Mouse (Mus musculus) Patski (cell line): ENCODE measurements around the gene Oxt. TPM values are rescaled to one million over a fixed set of nuclear protein-coding genes. Genes with fewer than 3 reads are reported as not detected.

Experiments
- ATAC-seq: fragments of 100-300 bp; one replicate; pipeline ENCODE4 v1.8.0; 2021
- CTCF ChIA-PET: fragments of 350-600 bp; sonication (Branson Sonifier 250); formaldehyde crosslinking; loops from one replicate; lab custom pipeline; 2022; ENCODE audit warnings: inconsistent platforms; lab: Charles Lee
- POLR2A ChIA-PET: fragments of 350-600 bp; sonication (Branson Sonifier 250); formaldehyde crosslinking; loops from one replicate; lab custom pipeline; 2022; ENCODE audit warnings: antibody characterized with exemption, inconsistent platforms; lab: Charles Lee
- DNase-seq: peaks from one replicate; pipeline ENCODE4 v3.0.0-alpha.2; 2011; ENCODE audit warnings: low read depth, low spot score
- H3K27me3 ChIP-seq: fragments of 371-371 bp; one replicate; pipeline ENCODE4 v1.5.1; 2021
- CTCF ChIP-seq: fragments of 100-300 bp; IDR thresholded peaks from one replicate; pipeline ENCODE4 v1.5.1; 2021
- in situ Hi-C: fragments of 300-500 bp; cut with MboI; formaldehyde crosslinking; loops from 3 replicates; pipeline ENCODE4 v1.11.1; 2018; ENCODE audit warnings: low pct_unique_long_range_greater_than_20kb, mixed read lengths
- polyA plus RNA-seq: library from polyadenylated mRNA; unstranded; gene quantifications from one replicate; pipeline ENCODE4 v1.2.3, GENCODE M21; 2021

Oxt gene
- polyA plus RNA-seq: not detected

DNA sequence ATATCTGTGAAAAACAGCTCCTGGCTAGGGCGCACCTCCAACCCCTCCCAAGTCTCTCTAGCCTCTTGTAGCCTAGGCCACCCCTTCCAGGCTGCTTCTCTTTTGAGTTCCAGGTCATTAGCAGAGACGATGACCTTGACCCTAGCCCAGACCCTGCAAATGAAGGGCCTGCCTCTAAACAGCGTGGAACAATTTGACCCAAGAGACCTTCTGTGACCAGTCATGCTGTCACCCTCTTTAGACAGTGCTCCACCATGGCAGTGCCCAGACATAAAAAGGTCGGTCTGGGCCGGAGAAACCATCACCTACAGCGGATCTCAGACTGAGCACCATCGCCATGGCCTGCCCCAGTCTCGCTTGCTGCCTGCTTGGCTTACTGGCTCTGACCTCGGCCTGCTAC, at the start of gene Oxt:
Gene Oxt (plus strand): TSS at position 301 of the 400 bp plus-strand sequence.
- no peak for ATAC-seq
- CTCF ChIA-PET: no interaction called here
- TF ChIP-seq CTCF: no peak
- in situ Hi-C loops: no loop called here
- no peak for DNase-seq
- POLR2A ChIA-PET: no interaction called here
- no peaks in the 10 kb centered on the region for H3K27me3 ChIP-seq

- ChIA-PET CTCF (no interaction called here), POLR2A (no interaction called here)
- ATAC-seq (no peak), DNase-seq (no peak)
- TF ChIP-seq CTCF: peak; percentile 32
- no peaks in the 10 kb centered on the region for H3K27me3 ChIP-seq
- in situ Hi-C loops: loop anchor here (5.0 kb wide), 1 partner anchor 81 kb away; no protein-coding TSS in a partner anchor
Measured at GRCm38 (mm10) chr2:130528457-130528856, 47.5 kb upstream of the Oxt start.

- no peak for ATAC-seq
- in situ Hi-C loops: loop anchor here (5.0 kb wide), 1 partner anchor 82 kb away; no protein-coding TSS in a partner anchor
- no peak for DNase-seq
- H3K27me3 ChIP-seq: no peaks in the 10 kb centered on the region
- CTCF ChIA-PET: no interaction called here
- POLR2A ChIA-PET: no interaction called here
- TF ChIP-seq CTCF: no peak
Measured at GRCm38 (mm10) chr2:130529290-130529689, 46.7 kb upstream of the Oxt start.

DNA sequence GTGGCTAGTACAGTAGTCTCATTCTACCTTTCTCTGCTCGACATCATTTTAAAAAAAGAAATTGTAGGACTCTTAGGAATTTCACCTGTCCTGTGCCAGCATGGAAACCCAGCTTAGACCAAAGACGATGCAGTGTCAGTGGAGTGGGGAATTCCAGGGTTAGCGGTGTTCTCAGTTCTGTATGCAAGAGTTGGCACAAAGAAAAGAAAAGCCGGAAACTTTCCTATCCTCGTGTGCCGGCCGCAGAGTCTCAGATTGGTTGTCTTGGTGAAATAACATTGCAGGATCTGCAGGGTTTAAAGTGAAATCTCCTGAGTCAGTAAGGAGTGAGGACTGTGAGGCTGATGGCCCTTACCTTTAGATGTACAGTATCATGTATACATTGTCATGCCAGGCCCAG, 46.0 kb upstream of the Oxt start:
- ChIA-PET POLR2A (interaction anchor here (0.7 kb wide), 1 partner anchor 75 kb away, joined by 3 read pairs; no protein-coding TSS in a partner anchor), CTCF (no interaction called here)
- no peak for TF ChIP-seq CTCF
- in situ Hi-C loops: loop anchor here (5.0 kb wide), 1 partner anchor 83 kb away; no protein-coding TSS in a partner anchor
- ATAC-seq: no peak
- H3K27me3 ChIP-seq: no peaks in the 10 kb centered on the region
- DNase-seq: no peak

DNA sequence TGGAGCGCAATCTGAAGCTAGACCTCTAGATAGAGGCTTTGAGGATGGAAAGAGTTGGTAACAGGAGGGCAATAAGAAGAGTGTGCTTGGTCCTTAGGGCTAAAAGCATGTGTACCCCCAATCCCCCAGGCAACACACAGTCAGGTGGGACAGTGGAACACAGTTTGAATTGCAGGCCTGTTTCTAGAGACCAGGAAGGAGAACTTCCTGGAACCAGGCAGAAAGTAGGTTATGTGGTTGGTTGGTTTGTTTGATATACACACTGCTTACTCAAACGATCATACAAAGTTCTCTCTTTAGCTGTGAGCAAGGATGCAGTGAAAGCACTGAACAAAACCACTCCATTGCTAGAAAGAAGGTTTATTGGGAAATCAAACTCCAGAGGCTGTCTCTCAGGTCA, 43.8 kb upstream of the Oxt start:
- no peak for TF ChIP-seq CTCF
- in situ Hi-C loops: no loop called here
- CTCF ChIA-PET: interaction anchor here (1.1 kb wide), 1 partner anchor 63 kb away, joined by 3 read pairs; no protein-coding TSS in a partner anchor
- DNase-seq: no peak
- no peaks in the 10 kb centered on the region for H3K27me3 ChIP-seq
- no peak for ATAC-seq
- POLR2A ChIA-PET: no interaction called here

DNA sequence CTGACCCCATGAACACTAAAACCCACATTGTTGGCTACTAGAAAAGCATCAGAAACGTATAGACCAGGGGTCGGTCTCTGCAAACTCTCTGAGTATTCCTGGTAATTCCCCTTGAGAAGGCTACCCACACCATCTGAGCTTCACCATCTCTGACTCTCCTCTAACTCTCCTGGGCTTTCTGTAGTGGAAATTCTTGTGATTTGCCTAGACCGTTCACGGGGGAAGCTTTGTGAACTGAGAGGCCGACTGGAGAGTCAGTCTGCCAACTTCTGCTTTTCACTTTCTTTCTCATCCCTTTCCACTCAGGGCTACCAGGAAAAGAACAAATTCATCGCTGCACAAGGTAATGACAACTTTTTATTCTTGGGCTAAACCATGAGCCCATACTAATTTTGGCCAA, 41.0 kb upstream of the Oxt start:
- H3K27me3 ChIP-seq: no peaks in the 10 kb centered on the region
- ChIA-PET CTCF (no interaction called here), POLR2A (interaction anchor here (0.8 kb wide), 1 partner anchor 10 kb away, joined by 5 read pairs; no protein-coding TSS in a partner anchor)
- no peak for TF ChIP-seq CTCF
- DNase-seq: no peak
- in situ Hi-C loops: no loop called here
- no peak for ATAC-seq

GRCm38 (mm10) chr2:130536890-130537289, 39.1 kb upstream of the Oxt start:
- ChIA-PET CTCF (no interaction called here), POLR2A (no interaction called here)
- no peaks in the 10 kb centered on the region for H3K27me3 ChIP-seq
- in situ Hi-C loops: no loop called here
- ATAC-seq (no peak), DNase-seq (no peak)
- no peak for TF ChIP-seq CTCF

GRCm38 (mm10) chr2:130538876-130539546, 37.0 kb upstream of the Oxt start:
- ATAC-seq: no peak
- CTCF ChIA-PET: interaction anchor here (1.5 to 1.6 kb wide), 2 partner anchors 13 to 114 kb away, joined by 3 to 4 read pairs; no protein-coding TSS in a partner anchor
- no peak for DNase-seq
- no peaks in the 10 kb centered on the region for H3K27me3 ChIP-seq
- in situ Hi-C loops: no loop called here
- POLR2A ChIA-PET: no interaction called here
- no peak for TF ChIP-seq CTCF

DNA sequence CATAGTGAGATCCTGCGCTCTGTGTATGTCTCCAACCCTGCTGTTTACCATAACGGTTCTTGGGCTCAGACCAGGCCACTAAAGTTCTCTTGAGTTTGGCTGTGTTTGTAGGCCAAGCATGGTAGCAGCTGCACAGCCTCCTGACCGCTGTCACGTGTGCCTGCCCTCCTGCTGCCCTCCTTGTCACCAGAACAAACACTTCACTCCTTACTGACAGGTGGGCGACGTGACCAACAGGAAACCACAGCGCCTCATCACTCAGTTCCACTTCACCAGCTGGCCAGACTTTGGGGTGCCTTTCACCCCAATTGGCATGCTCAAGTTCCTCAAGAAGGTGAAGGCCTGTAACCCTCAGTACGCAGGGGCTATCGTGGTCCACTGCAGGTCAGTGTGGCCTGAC, 35.7 kb upstream of the Oxt start:
- ATAC-seq: no peak
- TF ChIP-seq CTCF: no peak
- in situ Hi-C loops: no loop called here
- no peaks in the 10 kb centered on the region for H3K27me3 ChIP-seq
- ChIA-PET CTCF (interaction anchor here (1.0 to 1.3 kb wide), 2 partner anchors 9 to 23 kb away, joined by 3 read pairs; partner anchors contain the start of gene Mrps26), POLR2A (no interaction called here)
- DNase-seq: no peak

- no peak for TF ChIP-seq CTCF
- POLR2A ChIA-PET: no interaction called here
- CTCF ChIA-PET: interaction anchor here (0.7 to 1.4 kb wide), 2 partner anchors 10 to 13 kb away, joined by 3 read pairs; no protein-coding TSS in a partner anchor
- DNase-seq (no peak), ATAC-seq (no peak)
- in situ Hi-C loops: no loop called here
- H3K27me3 ChIP-seq: no peaks in the 10 kb centered on the region
Measured at GRCm38 (mm10) chr2:130546957-130547356, 29.0 kb upstream of the Oxt start.

- H3K27me3 ChIP-seq: no peaks in the 10 kb centered on the region
- DNase-seq (no peak), ATAC-seq (no peak)
- no peak for TF ChIP-seq CTCF
- in situ Hi-C loops: no loop called here
- POLR2A ChIA-PET: no interaction called here
- CTCF ChIA-PET: no interaction called here
Measured at GRCm38 (mm10) chr2:130554841-130555240, 21.1 kb upstream of the Oxt start.
